Comparison of ENCODE assay signal across 26 mouse cellular contexts in genomic region chr17:26635951-26636350, GRCm38 (mm10).
"Had no signal": no experiment of that assay in that cellular context is flagged by ENCODE, and none has a peak within 500 bp of the region (broad histone marks: within the 10 kb centered on the region; RNA-seq: fewer than 3 reads in every experiment).

No protein-coding gene starts in this region.

- DNase-seq: gastrocnemius, adult 2 months; gastrocnemius, postnatal 10 days; gastrocnemius, postnatal 25 days; heart, adult 18-20 months; heart, postnatal 10 days; heart, postnatal 4 days; kidney, adult 18-20 months; kidney, adult 9 months; kidney, postnatal 14 days; kidney, postnatal 4 days; liver; liver, embryonic 13.5 days had no signal

- H3K4me2 ChIP-seq: heart, embryonic 12.5 days; hindbrain, embryonic 12.5 days; hindbrain, embryonic 14.5 days; intestine, embryonic 15.5 days; limb, embryonic 12.5 days; liver, embryonic 13.5 days; liver, embryonic 15.5 days had no signal

- H3K27ac ChIP-seq: gastrocnemius, adult 2 months; heart, embryonic 10.5 days; hindbrain, embryonic 10.5 days; hindbrain, embryonic 12.5 days; hindbrain, embryonic 14.5 days; intestine, embryonic 15.5 days; layer of hippocampus, adult 2 months; left cerebral cortex, adult 2 months; limb, embryonic 10.5 days; limb, embryonic 12.5 days; liver, embryonic 13.5 days; liver, embryonic 15.5 days had no signal

- H3K4me1 ChIP-seq: hindbrain, embryonic 12.5 days; limb, embryonic 10.5 days; limb, embryonic 12.5 days had no signal

- H3K9ac ChIP-seq: heart, embryonic 12.5 days; hindbrain, embryonic 14.5 days; intestine, embryonic 15.5 days; limb, embryonic 12.5 days; liver, embryonic 13.5 days; liver, embryonic 15.5 days had no signal

- ATAC-seq: hindbrain, embryonic 16.5 days; inflammation-experienced regulatory T-cells, adult 6 months; intestine, embryonic 15.5 days; intestine, postnatal 0 days had no signal

- H3K9me3 ChIP-seq: heart, embryonic 10.5 days; heart, embryonic 12.5 days; hindbrain, embryonic 10.5 days; hindbrain, embryonic 12.5 days; intestine, embryonic 15.5 days; limb, embryonic 10.5 days; limb, embryonic 12.5 days; liver, embryonic 13.5 days; liver, embryonic 15.5 days had no signal

- H3K27me3 ChIP-seq: heart, embryonic 12.5 days; hindbrain, embryonic 12.5 days; intestine, embryonic 15.5 days; limb, embryonic 12.5 days; liver, embryonic 13.5 days; liver, embryonic 15.5 days had no signal

- H3K4me3 ChIP-seq: gastrocnemius, adult 2 months; heart, embryonic 10.5 days; heart, embryonic 12.5 days; hindbrain, embryonic 10.5 days; hindbrain, embryonic 12.5 days; intestine, embryonic 15.5 days; layer of hippocampus, adult 2 months; left cerebral cortex, adult 2 months; limb, embryonic 10.5 days; limb, embryonic 12.5 days; liver, embryonic 13.5 days; liver, embryonic 15.5 days had no signal
